Mouse (Mus musculus): ENCODE results near the gene Cubn. TPM values are rescaled to one million over a fixed set of nuclear protein-coding genes. Genes with fewer than 3 reads are reported as not detected.

The Cubn gene
- total RNA-seq, 2 experiments from 2014 or later = 0.15 TPM

DNA sequence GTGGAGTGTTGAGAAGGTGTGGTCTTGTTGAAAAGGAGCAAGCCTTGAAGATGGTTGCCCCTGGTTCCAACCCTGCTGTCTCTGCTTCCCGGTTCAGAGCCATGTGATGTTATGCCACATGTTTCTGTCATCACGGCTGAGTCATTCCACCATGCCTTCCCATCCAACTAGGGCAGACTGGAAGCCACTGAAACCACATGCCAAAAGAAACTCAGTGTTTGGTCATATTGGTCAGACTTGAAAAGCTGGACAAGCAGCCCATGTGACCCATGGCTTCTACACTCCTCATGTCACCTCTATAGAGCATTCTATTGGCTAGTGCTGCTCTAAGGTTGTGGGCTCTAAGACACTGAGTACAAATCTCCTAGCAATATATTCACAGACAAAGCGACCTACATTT lies 261.9 kb downstream of the Cubn start:
- DNase-seq (ENCODE audit: low spot score in 2 of 2) = no peak
- Histone ChIP-seq H3K4me3 (no peak overlapping the region), H3K27ac (no peak overlapping the region)
- TF ChIP-seq CTCF (conservative IDR thresholded peaks at IDR 0.05) = no peak

Other genes with a start within 250 kb of the Cubn start
- 10 to 100 TPM; 36.2 to 36.5 TPM for gene Rsu1, start 220.4 kb downstream of the Cubn start, total RNA-seq (2021)
- gene Trdmt1, start 52.9 kb upstream of the Cubn start, total RNA-seq (2021) = 1 to 10 TPM; 3.7 to 5.2 TPM
- 10 to 100 TPM; 57.4 to 71.6 TPM for gene Vim, start 82.1 kb upstream of the Cubn start, total RNA-seq (2021)